Mouse (Mus musculus): ENCODE results near the gene E330009J07Rik. TPM values are rescaled to one million over a fixed set of nuclear protein-coding genes. Genes with fewer than 3 reads are reported as not detected.

The E330009J07Rik gene
- polyA plus RNA-seq, 1 experiment from 2014 or later: 10.8 TPM

DNA sequence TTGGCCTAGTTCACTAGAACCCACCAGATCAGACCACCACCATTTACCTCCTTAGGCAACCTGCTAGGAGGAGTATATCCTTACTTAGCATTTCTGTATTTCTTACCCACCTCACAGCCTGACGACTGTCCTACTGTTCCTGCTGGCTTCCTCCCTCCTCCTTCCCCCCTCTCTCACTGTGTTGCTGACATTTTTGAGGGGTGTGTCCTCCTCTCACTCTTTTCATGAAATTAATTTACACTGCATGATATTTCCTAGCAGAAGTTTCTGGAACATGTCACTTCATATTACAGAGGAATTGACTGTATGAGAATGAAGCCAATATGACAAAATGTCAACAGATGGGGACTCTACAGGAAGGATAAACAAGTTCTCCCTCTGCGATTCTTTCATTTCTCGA lies 7.2 kb downstream of the E330009J07Rik start:
- H3K4me1 ChIP-seq: peaks cover 13% of the 10 kb centered on the region
- H3K27me3 ChIP-seq: no peaks in the 10 kb centered on the region
- no peak overlapping the region for H3K27ac ChIP-seq
- no peak overlapping the region for H3K4me2 ChIP-seq
- no peak for ATAC-seq (ENCODE audit: insufficient number of reproducible peaks, insufficient read depth, low FRiP score, low TSS enrichment, low read depth)
- 68% methylated on average over 3 of the region's 3 CpGs for WGBS
- H3K36me3 ChIP-seq: no peaks in the 10 kb centered on the region
- H3K4me3 ChIP-seq: no peak overlapping the region
- no peaks in the 10 kb centered on the region for H3K9me3 ChIP-seq
- H3K9ac ChIP-seq: no peak overlapping the region

DNA sequence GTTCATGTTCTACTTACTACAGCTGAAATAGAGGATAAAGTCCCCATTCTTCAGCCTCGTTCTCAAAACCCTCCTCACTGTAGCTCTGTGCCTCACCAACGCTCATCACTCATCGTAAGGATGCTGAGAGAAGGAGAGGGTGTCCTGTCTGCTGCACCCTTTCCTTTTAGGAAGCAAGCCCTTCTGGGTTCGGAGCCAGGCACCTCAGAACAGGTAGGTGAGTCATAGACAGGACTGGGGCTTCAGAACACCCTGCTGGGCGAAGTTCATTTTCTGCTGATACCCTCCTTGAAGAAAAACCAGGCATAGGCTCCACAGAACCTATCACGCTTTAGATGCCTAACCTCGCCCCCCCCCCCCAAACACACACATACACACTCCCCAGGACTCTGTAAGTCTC lies 8.5 kb downstream of the E330009J07Rik start:
- Histone ChIP-seq H3K36me3 (no peaks in the 10 kb centered on the region), H3K4me3 (no peak overlapping the region), H3K27ac (no peak overlapping the region), H3K4me1 (peaks cover 13% of the 10 kb centered on the region), H3K4me2 (no peak overlapping the region), H3K27me3 (no peaks in the 10 kb centered on the region), H3K9ac (no peak overlapping the region), H3K9me3 (no peaks in the 10 kb centered on the region)
- no peak for ATAC-seq (ENCODE audit: insufficient number of reproducible peaks, insufficient read depth, low FRiP score, low TSS enrichment, low read depth)
- 86% methylated on average over 7 of the region's 7 CpGs for WGBS

DNA sequence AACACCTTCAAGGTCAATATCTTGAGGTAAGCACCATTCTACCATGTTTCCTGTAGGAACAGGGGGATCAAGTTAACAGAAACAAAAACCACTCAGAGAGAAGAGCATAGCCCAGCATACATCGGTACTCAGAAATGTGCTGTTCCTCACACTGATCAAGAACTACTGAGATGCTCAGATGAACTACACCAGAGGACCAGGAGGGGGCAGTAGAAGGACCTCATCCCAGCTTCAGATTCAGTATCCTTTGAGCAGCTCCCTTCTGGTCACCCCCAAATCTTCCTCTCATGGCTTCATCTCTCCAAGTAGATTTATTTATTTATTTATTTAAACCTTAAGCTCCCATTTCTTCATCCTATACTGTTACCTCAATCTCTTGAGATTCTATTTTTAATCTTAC lies 12.2 kb downstream of the E330009J07Rik start:
- 50% methylated on average over 1 of the region's 1 CpGs for WGBS
- H3K9me3 ChIP-seq: no peaks in the 10 kb centered on the region
- no peak overlapping the region for H3K27ac ChIP-seq
- no peak overlapping the region for H3K9ac ChIP-seq
- no peak overlapping the region for H3K4me3 ChIP-seq
- H3K27me3 ChIP-seq: no peaks in the 10 kb centered on the region
- peaks cover 10% of the 10 kb centered on the region for H3K36me3 ChIP-seq
- no peaks in the 10 kb centered on the region for H3K4me1 ChIP-seq
- no peak overlapping the region for H3K4me2 ChIP-seq
- ATAC-seq (ENCODE audit: insufficient number of reproducible peaks, insufficient read depth, low FRiP score, low TSS enrichment, low read depth): no peak

- H3K36me3 ChIP-seq: peaks cover 15% of the 10 kb centered on the region
- no peak overlapping the region for H3K4me3 ChIP-seq
- H3K4me1 ChIP-seq: no peaks in the 10 kb centered on the region
- no peaks in the 10 kb centered on the region for H3K9me3 ChIP-seq
- WGBS: 78% methylated on average over 1 of the region's 1 CpGs
- no peak for ATAC-seq (ENCODE audit: insufficient number of reproducible peaks, insufficient read depth, low FRiP score, low TSS enrichment, low read depth)
- H3K4me2 ChIP-seq: no peak overlapping the region
- no peak overlapping the region for H3K27ac ChIP-seq
- H3K27me3 ChIP-seq: no peaks in the 10 kb centered on the region
- no peak overlapping the region for H3K9ac ChIP-seq
These were observed 12.9 kb downstream of the E330009J07Rik start for GRCm38 (mm10) chr6:40423013-40423412.

DNA sequence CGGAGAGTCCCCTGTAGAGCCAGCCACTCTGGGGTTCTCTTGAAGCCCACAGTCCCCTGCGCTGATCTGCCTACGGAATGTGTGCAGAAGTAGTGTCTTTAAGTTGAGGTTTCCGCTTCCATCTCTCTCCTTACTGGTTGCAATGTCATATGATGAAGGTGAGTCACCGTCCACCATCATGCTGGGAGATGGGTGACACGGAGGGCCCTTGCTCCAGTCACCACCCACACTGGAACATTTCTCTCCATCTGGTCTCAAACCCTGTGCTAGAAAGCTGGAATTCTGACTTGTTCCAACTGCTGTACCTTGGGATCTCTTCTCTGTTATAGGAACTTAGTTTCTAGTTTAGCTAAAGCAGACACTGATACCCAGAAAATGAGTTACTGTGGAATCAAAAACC lies 14.8 kb downstream of the E330009J07Rik start:
- H3K9ac ChIP-seq: no peak overlapping the region

DNA sequence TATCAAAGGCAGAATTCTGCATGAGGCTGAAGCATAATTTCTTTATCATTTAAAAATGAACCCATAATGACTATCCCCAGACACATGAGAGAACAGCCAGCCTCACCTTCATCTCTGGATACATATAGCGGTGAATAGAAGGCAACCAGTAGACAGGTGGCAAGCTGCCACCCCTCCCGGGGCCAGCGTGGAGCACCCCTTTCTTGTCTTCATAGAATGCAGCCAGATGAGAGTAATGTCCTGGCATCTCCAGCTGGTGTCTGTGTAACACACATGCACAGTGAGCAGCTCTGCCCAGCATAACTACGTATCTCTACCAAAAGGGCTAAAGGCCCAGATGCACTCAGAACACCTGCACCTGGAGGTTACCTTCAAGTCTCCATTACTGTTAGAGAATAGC lies 17.5 kb downstream of the E330009J07Rik start:
- Histone ChIP-seq H3K4me3 (no peak overlapping the region), H3K4me1 (no peaks in the 10 kb centered on the region), H3K9ac (no peak overlapping the region), H3K9me3 (no peaks in the 10 kb centered on the region), H3K36me3 (peaks cover 19% of the 10 kb centered on the region), H3K27ac (no peak overlapping the region), H3K27me3 (no peaks in the 10 kb centered on the region), H3K4me2 (no peak overlapping the region)
- no peak for ATAC-seq (ENCODE audit: insufficient number of reproducible peaks, insufficient read depth, low FRiP score, low TSS enrichment, low read depth)
- 95% methylated on average over 4 of the region's 4 CpGs for WGBS

More for the DNA sequence above, 14.8 kb downstream of the E330009J07Rik start:
- H3K9me3 ChIP-seq: no peaks in the 10 kb centered on the region
- H3K36me3 ChIP-seq: peaks cover 15% of the 10 kb centered on the region
- H3K4me3 ChIP-seq: no peak overlapping the region
- H3K27me3 ChIP-seq: no peaks in the 10 kb centered on the region
- H3K4me2 ChIP-seq: no peak overlapping the region
- 94% methylated on average over 6 of the region's 6 CpGs for WGBS
- no peak for ATAC-seq (ENCODE audit: insufficient number of reproducible peaks, insufficient read depth, low FRiP score, low TSS enrichment, low read depth)
- H3K4me1 ChIP-seq: no peaks in the 10 kb centered on the region
- H3K27ac ChIP-seq: no peak overlapping the region

DNA sequence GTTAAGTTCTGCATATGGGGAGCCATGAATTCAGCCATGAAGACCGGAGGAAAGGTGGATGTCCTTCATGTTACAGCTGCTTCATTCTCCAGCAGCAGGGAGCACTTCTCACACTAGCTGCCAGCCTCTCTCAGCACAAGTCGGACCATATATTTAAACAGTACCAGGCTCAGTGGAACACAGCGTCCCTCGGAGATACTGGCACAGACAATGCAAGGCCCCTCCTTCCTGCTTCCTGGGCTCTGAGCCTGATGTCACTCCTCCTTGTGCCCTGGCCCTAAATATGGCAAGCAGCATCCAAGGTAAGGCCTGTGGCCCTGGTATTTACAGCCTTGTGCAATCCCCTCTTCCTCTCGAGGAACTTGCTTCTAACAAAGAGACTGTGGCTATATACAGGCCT lies 20.1 kb downstream of the E330009J07Rik start:
- ATAC-seq (ENCODE audit: insufficient number of reproducible peaks, insufficient read depth, low FRiP score, low TSS enrichment, low read depth): no peak
- Histone ChIP-seq H3K27me3 (no peaks in the 10 kb centered on the region), H3K4me1 (no peaks in the 10 kb centered on the region), H3K4me3 (no peak overlapping the region), H3K4me2 (no peak overlapping the region), H3K27ac (no peak overlapping the region), H3K36me3 (peaks cover 21% of the 10 kb centered on the region), H3K9ac (no peak overlapping the region), H3K9me3 (no peaks in the 10 kb centered on the region)
- 86% methylated on average over 5 of the region's 5 CpGs for WGBS

DNA sequence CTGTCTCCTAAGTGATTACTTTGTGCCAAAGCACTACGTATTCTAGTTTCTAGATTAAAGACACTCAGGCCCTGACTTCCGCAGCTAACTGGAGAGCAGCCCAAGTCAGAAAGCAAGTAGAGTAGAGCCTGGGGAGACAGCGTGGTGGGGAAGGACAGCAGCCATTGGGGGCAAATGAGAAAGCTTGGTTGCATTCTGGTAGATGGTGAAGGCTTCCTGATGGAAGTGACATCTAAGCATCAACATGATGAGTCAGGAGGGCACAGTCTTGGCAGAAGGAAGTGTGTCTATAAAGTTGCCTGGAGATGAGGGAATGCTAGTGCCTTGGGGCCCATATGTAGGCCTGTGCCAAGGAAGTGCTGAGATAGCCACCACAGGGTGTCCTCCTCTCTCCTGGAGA lies 22.4 kb downstream of the E330009J07Rik start:
- Histone ChIP-seq H3K27me3 (no peaks in the 10 kb centered on the region), H3K27ac (no peak overlapping the region), H3K9ac (no peak overlapping the region), H3K4me3 (no peak overlapping the region), H3K4me2 (no peak overlapping the region), H3K4me1 (no peaks in the 10 kb centered on the region), H3K36me3 (peaks cover 22% of the 10 kb centered on the region), H3K9me3 (no peaks in the 10 kb centered on the region)
- no peak for ATAC-seq (ENCODE audit: insufficient number of reproducible peaks, insufficient read depth, low FRiP score, low TSS enrichment, low read depth)
- WGBS: 93% methylated on average over 3 of the region's 3 CpGs

- no peak overlapping the region for H3K9ac ChIP-seq
- H3K4me3 ChIP-seq: no peak overlapping the region
- H3K36me3 ChIP-seq: peaks cover 24% of the 10 kb centered on the region
- H3K27me3 ChIP-seq: no peaks in the 10 kb centered on the region
- ATAC-seq (ENCODE audit: insufficient number of reproducible peaks, insufficient read depth, low FRiP score, low TSS enrichment, low read depth): no peak
- no peak overlapping the region for H3K27ac ChIP-seq
- no peak overlapping the region for H3K4me2 ChIP-seq
- H3K9me3 ChIP-seq: no peaks in the 10 kb centered on the region
- WGBS: 82% methylated on average over 5 of the region's 5 CpGs
- no peaks in the 10 kb centered on the region for H3K4me1 ChIP-seq
These were observed 22.9 kb downstream of the E330009J07Rik start for GRCm38 (mm10) chr6:40413046-40413445.

DNA sequence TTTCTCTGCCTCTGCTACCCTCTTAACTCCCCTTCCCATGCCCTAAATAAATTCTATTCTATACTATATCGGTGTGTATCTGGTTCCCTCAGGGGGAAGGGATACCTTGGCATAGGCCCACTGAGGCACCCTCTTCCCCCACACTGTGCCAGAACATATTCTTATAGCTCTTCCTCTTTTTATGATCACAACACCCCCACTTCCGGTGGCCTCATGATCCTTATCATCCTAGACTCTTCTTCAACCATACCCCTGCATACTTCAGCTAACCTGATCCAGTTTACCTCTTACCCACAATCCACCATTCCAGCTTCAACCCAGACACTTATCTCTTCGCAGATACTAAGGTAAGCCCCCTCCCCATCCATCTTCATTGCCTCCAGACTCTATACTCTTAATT lies 24.9 kb downstream of the E330009J07Rik start:
- no peak for ATAC-seq (ENCODE audit: insufficient number of reproducible peaks, insufficient read depth, low FRiP score, low TSS enrichment, low read depth)
- no peak overlapping the region for H3K4me2 ChIP-seq
- peaks cover 44% of the 10 kb centered on the region for H3K36me3 ChIP-seq
- no peak overlapping the region for H3K9ac ChIP-seq
- H3K27ac ChIP-seq: no peak overlapping the region
- no peaks in the 10 kb centered on the region for H3K27me3 ChIP-seq
- no peaks in the 10 kb centered on the region for H3K4me1 ChIP-seq
- H3K9me3 ChIP-seq: no peaks in the 10 kb centered on the region
- H3K4me3 ChIP-seq: no peak overlapping the region
- WGBS: 89% methylated on average over 3 of the region's 3 CpGs

GRCm38 (mm10) chr6:40403640-40404285 lies 32.2 kb downstream of the E330009J07Rik start:
- Histone ChIP-seq H3K9ac (no peak overlapping the region), H3K27me3 (no peaks in the 10 kb centered on the region), H3K36me3 (peaks cover 78% of the 10 kb centered on the region), H3K9me3 (0 out of 2 replicates have a peak, but pooled peaks cover 2% of the 10 kb centered on the region), H3K4me1 (no peaks in the 10 kb centered on the region), H3K4me3 (no peak overlapping the region), H3K27ac (no peak overlapping the region), H3K4me2 (no peak overlapping the region)
- no peak for ATAC-seq (ENCODE audit: insufficient number of reproducible peaks, insufficient read depth, low FRiP score, low TSS enrichment, low read depth)
- 90% methylated on average over 4 of the region's 4 CpGs for WGBS

DNA sequence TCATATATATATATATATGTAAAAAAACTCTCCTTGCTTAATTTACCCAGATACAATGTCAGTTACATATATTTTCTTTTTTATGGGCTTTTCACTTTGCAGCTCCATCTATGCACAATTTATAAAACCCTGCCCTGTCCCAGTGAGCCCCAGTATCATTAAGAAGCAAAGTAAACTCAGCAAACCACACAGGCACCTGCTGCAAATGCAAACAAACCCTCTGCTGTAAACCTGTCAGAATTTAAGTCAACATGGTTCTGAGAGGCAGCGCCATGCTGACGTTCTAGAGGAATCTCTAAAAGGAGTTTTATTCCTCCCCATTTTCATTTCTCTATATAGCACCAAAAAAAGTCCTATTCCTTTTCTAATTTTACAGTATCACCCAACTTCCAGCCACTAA lies 33.9 kb downstream of the E330009J07Rik start:
- Histone ChIP-seq H3K4me2 (no peak overlapping the region), H3K27ac (no peak overlapping the region), H3K9me3 (0 out of 2 replicates have a peak, but pooled peaks cover 4% of the 10 kb centered on the region), H3K27me3 (no peaks in the 10 kb centered on the region), H3K4me1 (no peaks in the 10 kb centered on the region), H3K36me3 (peaks cover 76% of the 10 kb centered on the region), H3K4me3 (no peak overlapping the region), H3K9ac (no peak overlapping the region)
- WGBS: 85% methylated on average over 2 of the region's 2 CpGs
- no peak for ATAC-seq (ENCODE audit: insufficient number of reproducible peaks, insufficient read depth, low FRiP score, low TSS enrichment, low read depth)
